ENCODE assay signal across 23 mouse cellular contexts in genomic region chr6:139596433-139596832, GRCm38 (mm10). TPM values are rescaled to one million over a fixed set of nuclear protein-coding genes. Genes with fewer than 3 reads are reported as not detected.
A peak's percentile ranks its signal among the peaks of the same experiment; 100 is the strongest.
DNase-seq lines count a peak whose midpoint lies in the region; ATAC-seq and TF ChIP-seq lines count a peak whose summit lies in the region.
"Had no signal": no experiment of that assay in that cellular context is flagged by ENCODE, and none has a peak within 500 bp of the region (broad histone marks: within the 10 kb centered on the region; RNA-seq: fewer than 3 reads in every experiment).

No protein-coding gene starts in this region.

- no peak overlapping the region for H3K9ac ChIP-seq in hindbrain, postnatal 0 days (replicated peaks; ENCODE audit: low read length)
- no peak overlapping the region for H3K9ac ChIP-seq in hindbrain, embryonic 12.5 days
- H3K9ac ChIP-seq in lung, embryonic 14.5 days: no peak overlapping the region
- H3K9ac ChIP-seq: limb, embryonic 12.5 days; neural tube, embryonic 13.5 days had no signal

- H3K4me2 ChIP-seq in hindbrain, postnatal 0 days (ENCODE audit: low read depth, low read length): no peak overlapping the region
- H3K4me2 ChIP-seq in hindbrain, embryonic 12.5 days (replicated peaks): no peak overlapping the region
- no peak overlapping the region for H3K4me2 ChIP-seq in lung, embryonic 14.5 days
- H3K4me2 ChIP-seq: limb, embryonic 12.5 days; neural tube, embryonic 13.5 days had no signal

- H3K36me3 ChIP-seq in hindbrain, postnatal 0 days (ENCODE audit: insufficient read depth, low read length): no peaks in the 10 kb centered on the region
- no peaks in the 10 kb centered on the region for H3K36me3 ChIP-seq in hindbrain, embryonic 12.5 days
- no peaks in the 10 kb centered on the region for H3K36me3 ChIP-seq in lung, embryonic 14.5 days (ENCODE audit: insufficient read depth)
- no peaks in the 10 kb centered on the region for H3K36me3 ChIP-seq in E14TG2a.4 (ENCODE audit: insufficient read depth, low read length)
- H3K36me3 ChIP-seq: hindbrain, embryonic 10.5 days; limb, embryonic 12.5 days; neural tube, embryonic 13.5 days had no signal

- no peaks in the 10 kb centered on the region for H3K9me3 ChIP-seq in hindbrain, postnatal 0 days (ENCODE audit: low read length)
- H3K9me3 ChIP-seq in hindbrain, embryonic 12.5 days (replicated peaks): no peaks in the 10 kb centered on the region
- no peaks in the 10 kb centered on the region for H3K9me3 ChIP-seq in lung, embryonic 14.5 days (ENCODE audit: low read depth, low read length)
- no peaks in the 10 kb centered on the region for H3K9me3 ChIP-seq in E14TG2a.4 (ENCODE audit: low read length)
- H3K9me3 ChIP-seq: hindbrain, embryonic 10.5 days; limb, embryonic 12.5 days; neural tube, embryonic 13.5 days had no signal

- H3K4me1 ChIP-seq in hindbrain, postnatal 0 days (ENCODE audit: insufficient read depth, low read length): no peaks in the 10 kb centered on the region
- H3K4me1 ChIP-seq in hindbrain, embryonic 12.5 days: no peaks in the 10 kb centered on the region
- H3K4me1 ChIP-seq in lung, embryonic 14.5 days (ENCODE audit: insufficient read depth): no peaks in the 10 kb centered on the region
- H3K4me1 ChIP-seq in E14TG2a.4 (replicated peaks; ENCODE audit: low read depth, low read length): peaks cover 5% of the 10 kb centered on the region; the same call in 1 of the 2 replicates
- no peaks in the 10 kb centered on the region for H3K4me1 ChIP-seq in embryonic fibroblast, embryonic 13.5 days (ENCODE audit: control insufficient read depth, insufficient read depth, low read length)
- H3K4me1 ChIP-seq: limb, embryonic 12.5 days; neural tube, embryonic 13.5 days had no signal

- H3K27ac ChIP-seq in hindbrain, postnatal 0 days: no peak overlapping the region
- H3K27ac ChIP-seq in hindbrain, embryonic 12.5 days: no peak overlapping the region
- H3K27ac ChIP-seq in lung, embryonic 14.5 days (ENCODE audit: low read depth): no peak overlapping the region
- peak overlapping the region; percentile 60; the same call in 1 of the 2 replicates for H3K27ac ChIP-seq in embryonic fibroblast, embryonic 13.5 days (ENCODE audit: insufficient read depth, low read length)
- H3K27ac ChIP-seq: hindbrain, embryonic 10.5 days; limb, embryonic 12.5 days; neural tube, embryonic 13.5 days had no signal

- H3K4me3 ChIP-seq in hindbrain, postnatal 0 days (ENCODE audit: low read length): no peak overlapping the region
- no peak overlapping the region for H3K4me3 ChIP-seq in hindbrain, embryonic 12.5 days
- H3K4me3 ChIP-seq in lung, embryonic 14.5 days (ENCODE audit: low read depth, low read length): no peak overlapping the region
- no peak overlapping the region for H3K4me3 ChIP-seq in E14TG2a.4 (replicated peaks; ENCODE audit: low read length)
- H3K4me3 ChIP-seq in embryonic fibroblast, embryonic 13.5 days (ENCODE audit: insufficient read depth, low read length): no peak overlapping the region
- H3K4me3 ChIP-seq: hindbrain, embryonic 10.5 days; limb, embryonic 12.5 days; neural tube, embryonic 13.5 days had no signal

- TF ChIP-seq CTCF in hindbrain, postnatal 0 days (IDR thresholded peaks at IDR 0.05; ENCODE audit: low read depth): peak; percentile 64
- TF ChIP-seq CTCF in lung, embryonic 14.5 days (IDR thresholded peaks at IDR 0.05; ENCODE audit: low read depth): peak; percentile 52
- peak; percentile 13; the same call in 1 of the 2 replicates for TF ChIP-seq CTCF in E14TG2a.4 (conservative IDR thresholded peaks at IDR 0.05; ENCODE audit: low read length)
- no peak for TF ChIP-seq CTCF in embryonic fibroblast, embryonic 13.5 days (IDR thresholded peaks at IDR 0.05; ENCODE audit: borderline replicate concordance, insufficient read depth, low read length)

- WGBS in hindbrain, postnatal 0 days: 49% methylated on average over 2 of the region's 2 CpGs
- 51% methylated on average over 2 of the region's 2 CpGs for WGBS in hindbrain, embryonic 12.5 days
- 38% methylated on average over 2 of the region's 2 CpGs for WGBS in lung, embryonic 14.5 days

- ATAC-seq in hindbrain, postnatal 0 days: no peak
- no peak for ATAC-seq in hindbrain, embryonic 12.5 days (ENCODE audit: low FRiP score)
- ATAC-seq in lung, embryonic 14.5 days (ENCODE audit: insufficient read depth): no peak
- ATAC-seq: forebrain, embryonic 16.5 days; inflammation-experienced regulatory T-cells, adult 6 months had no signal

- no peak for TF ChIP-seq POLR2A in embryonic fibroblast, embryonic 13.5 days (IDR thresholded peaks at IDR 0.05; ENCODE audit: low read depth, low read length)

- peak; percentile 37 for DNase-seq in hindbrain, postnatal 0 days (ENCODE audit: low spot score)
- peak; percentile 41 for DNase-seq in lung, embryonic 14.5 days
- DNase-seq in lung, postnatal 10 days: no peak
- DNase-seq in right cerebral cortex, postnatal 4 days: no peak
- DNase-seq: adrenal gland, adult 8-10 months; cerebellum, adult 11 months; cerebellum, postnatal 25 days; heart, adult 18-20 months; lung, adult 2 months; thymus, postnatal 25 days had no signal

- no peaks in the 10 kb centered on the region for H3K27me3 ChIP-seq in hindbrain, postnatal 0 days (ENCODE audit: insufficient read depth, low read length)
- H3K27me3 ChIP-seq in hindbrain, embryonic 12.5 days: no peaks in the 10 kb centered on the region; the same call in 1 of the 2 replicates
- no peaks in the 10 kb centered on the region for H3K27me3 ChIP-seq in lung, embryonic 14.5 days (ENCODE audit: insufficient read depth, low read length)
- no peaks in the 10 kb centered on the region for H3K27me3 ChIP-seq in E14TG2a.4 (ENCODE audit: insufficient read depth, low read length)
- H3K27me3 ChIP-seq: limb, embryonic 12.5 days; neural tube, embryonic 13.5 days had no signal

RNA-seq across cellular contexts. Expression of gene Pik3c2g, which starts 9.4 kb away (rescaled TPM):
- 0.29 and 1.1 TPM in 2 replicates for total RNA-seq in hindbrain, postnatal 0 days (2014; rRNA removed)
- polyA plus RNA-seq in hindbrain, postnatal 0 days (2015; fragmentation: Nextera tagmentation; extraction: Ambion mirVana): 0.50 and 0.67 TPM in 2 replicates
- 0.39 and 0.42 TPM in 2 replicates for polyA plus RNA-seq in hindbrain, embryonic 12.5 days (2016; fragmentation: Nextera tagmentation; extraction: Ambion mirVana)
- polyA plus RNA-seq in lung, embryonic 14.5 days (2014; fragmentation: Nextera tagmentation; extraction: Ambion mirVana): 1.1 TPM in 2 replicates
- polyA plus RNA-seq in embryonic fibroblast, embryonic 13.5 days (2011; ENCODE audit: insufficient read length, low read depth, missing spikeins): not detected in 2 replicates
- total RNA-seq: ES-E14; gastrocnemius, adult 8-10 months; megakaryocyte progenitor cell, adult 5-6 weeks; monocyte, adult 5-6 weeks had no signal
- polyA plus RNA-seq: C2C12 had no signal

Comparison
In these comparisons a context has a peak if more than half of its experiments do, and no peak if none do; other contexts are left out.
1. DNase-seq: peak in hindbrain, postnatal 0 days (single experiment) and lung, embryonic 14.5 days (single experiment); none in lung, postnatal 10 days (single experiment) and right cerebral cortex, postnatal 4 days (single experiment).